In genomic region chr7:131409321-131409987, GRCm38 (mm10) we compare ENCODE assay signal across 8 mouse cellular contexts. TPM values are rescaled to one million over a fixed set of nuclear protein-coding genes. Genes with fewer than 3 reads are reported as not detected.
DNase-seq lines count a peak whose midpoint lies in the region; ATAC-seq and TF ChIP-seq lines count a peak whose summit lies in the region.

No protein-coding gene starts in this region.

- H3K27ac ChIP-seq in brown adipose tissue, adult 24 weeks (replicated peaks; ENCODE audit: low read depth, low read length) = peak overlapping the region; percentile 59
- peak overlapping the region; percentile 54 for H3K27ac ChIP-seq in heart, embryonic 11.5 days (ENCODE audit: low read depth, low read length)
- peak overlapping the region; percentile 72; the same call in 1 of the 2 replicates for H3K27ac ChIP-seq in limb, embryonic 13.5 days
- H3K27ac ChIP-seq in neural tube, embryonic 13.5 days (replicated peaks) = peak overlapping the region; percentile 81

- H3K4me3 ChIP-seq in lung, adult 2 months (replicated peaks; ENCODE audit: extremely low read depth, low read depth, low read length) = peak overlapping the region; percentile 92
- peak overlapping the region; percentile 91 for H3K4me3 ChIP-seq in brown adipose tissue, adult 24 weeks (ENCODE audit: insufficient read depth, low read depth, low read length)
- peak overlapping the region; percentile 99 for H3K4me3 ChIP-seq in heart, embryonic 11.5 days (ENCODE audit: low read depth, low read length)
- peak overlapping the region; percentile 96 for H3K4me3 ChIP-seq in limb, embryonic 13.5 days
- peak overlapping the region; percentile 97 for H3K4me3 ChIP-seq in neural tube, embryonic 13.5 days

- H3K4me2 ChIP-seq in heart, embryonic 11.5 days = peak overlapping the region; percentile 77
- H3K4me2 ChIP-seq in limb, embryonic 13.5 days (replicated peaks) = peak overlapping the region; percentile 89
- H3K4me2 ChIP-seq in neural tube, embryonic 13.5 days = peak overlapping the region; percentile 92

- no peak for TF ChIP-seq CTCF in lung, adult 2 months (IDR thresholded peaks at IDR 0.05; ENCODE audit: insufficient read depth, low read length)

- H3K36me3 ChIP-seq in heart, embryonic 11.5 days (ENCODE audit: control insufficient read depth, insufficient read depth, low read length) = no peaks in the 10 kb centered on the region
- no peaks in the 10 kb centered on the region for H3K36me3 ChIP-seq in limb, embryonic 13.5 days
- H3K36me3 ChIP-seq in neural tube, embryonic 13.5 days = no peaks in the 10 kb centered on the region

- ATAC-seq in heart, embryonic 11.5 days (replicated peaks; ENCODE audit: insufficient number of reproducible peaks, low FRiP score, low TSS enrichment) = no peak
- ATAC-seq in limb, embryonic 13.5 days (ENCODE audit: low FRiP score, low read depth) = no peak
- ATAC-seq in neural tube, embryonic 13.5 days (ENCODE audit: low read depth) = no peak
- no peak for ATAC-seq in megakaryocyte progenitor cell, adult 5-6 weeks (replicated peaks; ENCODE audit: poor library complexity)

- H3K9ac ChIP-seq in heart, embryonic 11.5 days (ENCODE audit: low read depth, low read length) = peak overlapping the region; percentile 98
- H3K9ac ChIP-seq in limb, embryonic 13.5 days = peak overlapping the region; percentile 96
- H3K9ac ChIP-seq in neural tube, embryonic 13.5 days = peak overlapping the region; percentile 95

- peaks cover 6% of the 10 kb centered on the region for H3K4me1 ChIP-seq in lung, adult 2 months (ENCODE audit: control insufficient read depth, insufficient read depth, low read length)
- H3K4me1 ChIP-seq in brown adipose tissue, adult 24 weeks (ENCODE audit: control insufficient read depth, insufficient read depth, insufficient read length, low read length) = peaks cover 12% of the 10 kb centered on the region
- peaks cover 10% of the 10 kb centered on the region for H3K4me1 ChIP-seq in heart, embryonic 11.5 days (ENCODE audit: control insufficient read depth, insufficient read depth, low read length)
- H3K4me1 ChIP-seq in limb, embryonic 13.5 days = peaks cover 23% of the 10 kb centered on the region
- peaks cover 33% of the 10 kb centered on the region for H3K4me1 ChIP-seq in neural tube, embryonic 13.5 days (replicated peaks)

- no peaks in the 10 kb centered on the region for H3K9me3 ChIP-seq in heart, embryonic 11.5 days (replicated peaks; ENCODE audit: control insufficient read depth, low read length)
- H3K9me3 ChIP-seq in limb, embryonic 13.5 days = no peaks in the 10 kb centered on the region
- H3K9me3 ChIP-seq in neural tube, embryonic 13.5 days = no peaks in the 10 kb centered on the region

- H3K27me3 ChIP-seq in heart, embryonic 11.5 days (ENCODE audit: control insufficient read depth, insufficient read depth, low read length) = no peaks in the 10 kb centered on the region
- no peaks in the 10 kb centered on the region for H3K27me3 ChIP-seq in limb, embryonic 13.5 days
- no peaks in the 10 kb centered on the region for H3K27me3 ChIP-seq in neural tube, embryonic 13.5 days

- TF ChIP-seq POLR2A in lung, adult 2 months (IDR thresholded peaks at IDR 0.05; ENCODE audit: borderline replicate concordance, extremely low read depth, low read depth, low read length) = no peak

- 4% methylated on average over 16 of the region's 16 CpGs for WGBS in lung, adult 2 months
- 10% methylated on average over 16 of the region's 16 CpGs for WGBS in heart, embryonic 11.5 days (ENCODE audit: insufficient replicate concordance)
- 5% methylated on average over 16 of the region's 16 CpGs for WGBS in limb, embryonic 13.5 days
- 4% methylated on average over 16 of the region's 16 CpGs for WGBS in neural tube, embryonic 13.5 days

- no peak for DNase-seq in lung, adult 2 months
- DNase-seq in lung, postnatal 25 days (ENCODE audit: low spot score) = no peak
- DNase-seq in cerebellum, adult 18-20 months = no peak

RNA-seq across cellular contexts. Expression of gene Ikzf5, which starts 0.9 kb away (rescaled TPM):
- 12.4 and 13.3 TPM in 2 replicates for polyA plus RNA-seq in lung, adult 2 months (2012; rRNA removed)
- 12.8 and 16.4 TPM in 2 replicates for polyA plus RNA-seq in brown adipose tissue, adult 24 weeks (2012; ENCODE audit: insufficient read depth, insufficient read length, missing spikeins)
- 15.1 TPM in 2 replicates for polyA plus RNA-seq in heart, embryonic 11.5 days (2014; fragmentation: Nextera tagmentation; extraction: Ambion mirVana)
- polyA plus RNA-seq in limb, embryonic 13.5 days (2015; fragmentation: Nextera tagmentation; extraction: Ambion mirVana) = 14.8 and 15.0 TPM in 2 replicates
- polyA plus RNA-seq in neural tube, embryonic 13.5 days (2015; fragmentation: Nextera tagmentation; extraction: Ambion mirVana) = 12.6 and 15.5 TPM in 2 replicates
- 27.7 and 30.6 TPM in 2 replicates for total RNA-seq in megakaryocyte progenitor cell, adult 5-6 weeks (2015)
- total RNA-seq in megakaryocyte progenitor cell, adult 5-6 weeks (2017) = 25.3 and 31.2 TPM in 2 replicates

RNA-seq across cellular contexts. Expression of gene Acadsb, which starts 0.9 kb away (rescaled TPM):
- polyA plus RNA-seq in lung, adult 2 months (2012; rRNA removed) = 9.3 and 14.6 TPM in 2 replicates
- 240 and 287 TPM in 2 replicates for polyA plus RNA-seq in brown adipose tissue, adult 24 weeks (2012; ENCODE audit: insufficient read depth, insufficient read length, missing spikeins)
- 76.5 and 87.5 TPM in 2 replicates for polyA plus RNA-seq in heart, embryonic 11.5 days (2014; fragmentation: Nextera tagmentation; extraction: Ambion mirVana)
- polyA plus RNA-seq in limb, embryonic 13.5 days (2015; fragmentation: Nextera tagmentation; extraction: Ambion mirVana) = 91.5 and 106 TPM in 2 replicates
- 82.8 and 92.2 TPM in 2 replicates for polyA plus RNA-seq in neural tube, embryonic 13.5 days (2015; fragmentation: Nextera tagmentation; extraction: Ambion mirVana)
- total RNA-seq in megakaryocyte progenitor cell, adult 5-6 weeks (2015) = 27.5 and 27.8 TPM in 2 replicates
- 39.9 and 46.6 TPM in 2 replicates for total RNA-seq in megakaryocyte progenitor cell, adult 5-6 weeks (2017)

RNA-seq across cellular contexts. Expression of gene Pstk, which starts 38.5 kb away (rescaled TPM):
- polyA plus RNA-seq in lung, adult 2 months (2012; rRNA removed) = 28.7 and 35.0 TPM in 2 replicates
- polyA plus RNA-seq in brown adipose tissue, adult 24 weeks (2012; ENCODE audit: insufficient read depth, insufficient read length, missing spikeins) = 58.6 and 109 TPM in 2 replicates
- polyA plus RNA-seq in heart, embryonic 11.5 days (2014; fragmentation: Nextera tagmentation; extraction: Ambion mirVana) = 74.5 and 94.3 TPM in 2 replicates
- 76.4 and 76.8 TPM in 2 replicates for polyA plus RNA-seq in limb, embryonic 13.5 days (2015; fragmentation: Nextera tagmentation; extraction: Ambion mirVana)
- 42.1 and 50.4 TPM in 2 replicates for polyA plus RNA-seq in neural tube, embryonic 13.5 days (2015; fragmentation: Nextera tagmentation; extraction: Ambion mirVana)
- total RNA-seq in megakaryocyte progenitor cell, adult 5-6 weeks (2015) = 31.2 and 36.4 TPM in 2 replicates
- total RNA-seq in megakaryocyte progenitor cell, adult 5-6 weeks (2017) = 13.8 and 33.4 TPM in 2 replicates

RNA-seq across cellular contexts. Expression of gene 2310057M21Rik, which starts 46.9 kb away (rescaled TPM):
- 4.0 and 5.2 TPM in 2 replicates for polyA plus RNA-seq in lung, adult 2 months (2012; rRNA removed)
- 7.6 and 11.7 TPM in 2 replicates for polyA plus RNA-seq in brown adipose tissue, adult 24 weeks (2012; ENCODE audit: insufficient read depth, insufficient read length, missing spikeins)
- polyA plus RNA-seq in heart, embryonic 11.5 days (2014; fragmentation: Nextera tagmentation; extraction: Ambion mirVana) = 18.5 and 25.9 TPM in 2 replicates
- polyA plus RNA-seq in limb, embryonic 13.5 days (2015; fragmentation: Nextera tagmentation; extraction: Ambion mirVana) = 24.8 and 25.0 TPM in 2 replicates
- polyA plus RNA-seq in neural tube, embryonic 13.5 days (2015; fragmentation: Nextera tagmentation; extraction: Ambion mirVana) = 24.3 and 29.0 TPM in 2 replicates
- total RNA-seq in megakaryocyte progenitor cell, adult 5-6 weeks (2015) = 11.0 and 21.7 TPM in 2 replicates
- total RNA-seq in megakaryocyte progenitor cell, adult 5-6 weeks (2017) = 5.6 and 8.7 TPM in 2 replicates
